Mouse (Mus musculus): Measurements from ENCODE around the gene Prc1.
A peak's percentile ranks its signal among the peaks of the same experiment; 100 is the strongest.
"Not testable (repeated sequence)": the region's sequence is repeated elsewhere in the genome, so short reads cannot be mapped to it uniquely, and the experiment has no call there.

The Prc1 gene

GRCm38 (mm10) chr7:80285725-80286124 is 8.5 kb upstream of the Prc1 start:
- no peak for DNase-seq (ENCODE audit: low spot score in 2 of 2)

GRCm38 (mm10) chr7:80287736-80288135 is 6.5 kb upstream of the Prc1 start:
- no peak for DNase-seq (ENCODE audit: low spot score in 2 of 2)

DNA sequence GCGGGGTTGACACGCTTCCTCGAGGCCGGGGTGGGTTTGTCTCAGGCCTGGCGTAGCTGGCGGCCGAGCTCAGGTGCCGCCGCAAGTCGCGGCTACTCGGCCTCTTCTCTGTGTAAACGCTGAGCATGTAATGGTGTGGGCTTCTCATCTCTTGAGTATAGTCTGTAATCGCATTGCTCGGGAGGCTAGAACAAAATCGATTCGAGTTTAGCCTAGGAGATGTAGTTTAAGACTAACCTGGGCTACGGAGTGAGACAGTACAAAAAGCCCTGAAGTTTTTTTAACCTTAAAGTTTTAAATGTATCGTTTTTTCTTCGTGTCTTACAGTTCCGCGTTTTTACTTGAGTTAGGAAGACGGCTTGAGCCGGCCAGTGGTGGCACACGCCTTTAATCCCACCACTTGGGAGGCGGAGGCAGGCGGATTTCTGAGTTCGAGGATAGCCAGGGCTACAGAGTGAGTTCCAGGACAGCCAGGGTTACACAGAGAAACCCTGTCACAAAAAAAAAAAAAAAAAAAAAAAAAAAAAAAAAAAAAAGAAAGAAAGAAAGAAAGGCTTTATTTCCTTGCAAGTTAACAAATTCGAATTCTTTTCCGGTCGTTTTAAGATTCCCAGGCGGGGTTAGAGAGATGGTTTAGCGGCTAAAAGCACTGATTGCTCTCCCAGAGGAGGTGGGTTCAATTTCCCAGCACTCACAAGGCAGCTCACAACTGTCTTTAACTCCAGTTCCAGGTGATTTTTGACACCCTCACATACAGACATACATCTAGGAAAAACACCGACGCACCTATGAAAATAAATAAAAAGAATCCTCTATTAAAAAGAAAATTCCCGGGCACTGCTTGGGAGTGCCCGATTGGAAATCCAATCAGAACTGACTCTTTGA is 756 bp downstream of the Prc1 start:
- no peak for DNase-seq (ENCODE audit: low spot score in 2 of 2)

- no peak for DNase-seq (ENCODE audit: low spot score in 2 of 2)
These were observed 2.2 kb downstream of the Prc1 start for GRCm38 (mm10) chr7:80296462-80296861.

GRCm38 (mm10) chr7:80297041-80297440 is 2.8 kb downstream of the Prc1 start:
- DNase-seq (ENCODE audit: low spot score in 2 of 2): no peak

DNA sequence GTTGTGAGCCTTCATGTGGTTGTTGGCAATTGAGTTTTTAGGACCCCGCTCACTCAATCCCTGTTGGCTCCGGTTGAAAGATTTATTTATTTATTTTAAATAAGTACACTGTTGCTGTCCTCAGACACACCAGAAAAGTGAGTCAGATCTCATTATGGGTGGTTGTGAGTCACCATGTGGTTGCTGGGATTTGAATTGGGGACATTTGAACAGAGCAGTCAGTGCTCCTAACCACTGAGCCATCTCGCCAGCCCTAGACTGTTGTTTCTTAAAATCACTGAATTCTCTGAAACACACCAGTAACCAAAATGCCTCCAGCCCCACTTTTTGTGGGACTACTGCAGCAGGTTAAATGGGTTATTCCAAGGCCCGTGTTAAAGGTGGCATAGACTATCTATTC is 4.5 kb downstream of the Prc1 start:
- DNase-seq (ENCODE audit: low spot score in 2 of 2): no peak

DNA sequence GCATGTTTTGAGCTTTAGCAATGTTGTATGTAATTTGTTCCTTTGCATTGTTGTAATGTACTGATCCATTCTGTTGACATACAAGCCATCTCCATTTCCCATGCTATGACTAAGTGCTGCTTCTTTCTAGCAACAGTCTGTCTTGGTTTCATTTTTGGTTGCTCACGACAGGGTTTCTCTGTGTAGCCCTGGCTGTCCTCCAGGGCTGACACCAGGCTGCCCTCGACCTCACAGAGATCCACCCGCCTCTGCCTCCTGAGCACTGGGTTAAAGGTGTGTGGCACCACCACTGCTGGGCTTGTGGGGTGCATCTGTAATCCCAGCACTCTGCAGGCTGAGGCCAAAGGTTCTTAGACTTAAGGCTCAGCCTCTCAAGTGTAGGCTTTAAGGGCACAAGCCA is 5.3 kb downstream of the Prc1 start:
- DNase-seq (ENCODE audit: low spot score in 2 of 2): no peak

DNA sequence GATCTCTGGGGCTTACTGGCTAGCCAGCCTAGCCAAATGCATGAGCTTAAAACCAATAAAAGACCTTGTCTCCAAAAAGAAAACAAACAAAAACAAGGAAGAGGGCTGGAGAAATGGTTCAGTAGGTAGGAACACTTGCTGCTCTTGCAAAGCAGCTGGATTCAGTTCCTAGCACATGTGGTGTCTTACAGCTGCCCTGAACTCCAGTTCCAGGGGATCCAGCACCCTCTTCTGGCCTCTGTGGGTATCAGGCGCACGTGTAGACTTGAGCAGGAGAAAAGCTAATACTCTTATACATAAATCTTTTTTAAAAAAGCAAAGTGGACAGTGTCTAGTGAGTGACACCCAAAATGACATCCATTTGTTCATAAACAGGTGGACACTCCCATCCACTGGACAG is 7.3 kb downstream of the Prc1 start:
- DNase-seq (ENCODE audit: low spot score in 2 of 2): no peak

DNA sequence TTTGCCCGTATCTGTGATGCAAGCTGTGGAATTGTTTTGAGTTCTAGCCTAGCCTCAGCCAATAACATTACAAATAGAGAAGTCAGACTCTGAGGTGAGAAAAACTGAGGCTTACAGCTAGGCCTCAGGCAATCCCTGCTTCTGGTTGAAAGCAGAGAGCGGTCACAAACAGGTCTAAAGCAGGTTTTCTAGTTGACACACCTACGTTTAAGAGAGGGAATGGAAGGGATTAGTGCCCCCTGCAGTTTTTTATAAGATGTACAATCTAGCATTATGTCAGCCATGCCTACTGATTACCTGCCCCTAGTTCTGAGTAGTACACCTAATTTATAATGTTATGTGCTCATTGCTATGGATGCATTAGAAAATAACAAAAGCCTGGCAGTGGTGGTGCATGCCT is 13.5 kb downstream of the Prc1 start:
- no peak for DNase-seq (ENCODE audit: low spot score in 2 of 2)

GRCm38 (mm10) chr7:80310771-80311170 is 16.5 kb downstream of the Prc1 start:
- no peak for DNase-seq (ENCODE audit: low spot score in 2 of 2)

GRCm38 (mm10) chr7:80315733-80316132 is 21.5 kb downstream of the Prc1 start:
- DNase-seq (ENCODE audit: low spot score in 2 of 2): no peak

- DNase-seq (ENCODE audit: low spot score in 2 of 2): no peak
These were observed 23.3 kb downstream of the Prc1 start for GRCm38 (mm10) chr7:80317439-80318115.

GRCm38 (mm10) chr7:80318670-80319069 is 24.4 kb downstream of the Prc1 start:
- no peak for DNase-seq (ENCODE audit: low spot score in 2 of 2)

DNA sequence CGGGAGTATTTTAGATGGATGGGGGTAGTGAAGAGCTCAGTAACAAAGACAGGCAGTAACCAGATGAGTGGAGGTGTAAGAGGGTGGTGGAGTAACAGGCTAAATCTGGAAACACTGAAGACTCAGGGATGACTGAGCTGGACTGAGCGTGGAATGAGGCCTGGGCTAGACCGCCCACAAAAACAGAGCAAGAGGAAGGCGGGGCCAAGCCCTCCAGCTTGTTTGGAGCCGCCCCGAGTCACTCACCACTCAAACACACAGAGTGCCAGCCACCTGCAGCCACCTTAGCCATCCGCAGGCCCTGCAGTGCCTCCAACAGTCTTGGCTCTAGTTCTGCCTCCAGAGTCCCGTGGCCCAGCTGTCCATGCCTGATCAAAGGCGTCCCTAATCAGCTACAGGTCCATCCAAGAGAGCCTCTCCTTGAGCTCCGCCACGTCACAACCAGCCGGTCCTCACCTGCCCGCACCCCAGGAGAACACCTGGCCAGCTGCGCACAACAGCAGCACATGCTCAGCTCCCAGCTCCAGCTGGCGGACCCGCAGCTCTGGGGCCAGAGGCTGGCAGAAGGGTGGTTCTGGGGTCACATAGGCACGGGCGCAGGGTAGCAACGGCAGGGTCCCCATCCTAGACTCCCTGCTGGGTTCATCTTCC is 25.7 kb downstream of the Prc1 start:
- no peak for DNase-seq (ENCODE audit: low spot score in 2 of 2)

DNA sequence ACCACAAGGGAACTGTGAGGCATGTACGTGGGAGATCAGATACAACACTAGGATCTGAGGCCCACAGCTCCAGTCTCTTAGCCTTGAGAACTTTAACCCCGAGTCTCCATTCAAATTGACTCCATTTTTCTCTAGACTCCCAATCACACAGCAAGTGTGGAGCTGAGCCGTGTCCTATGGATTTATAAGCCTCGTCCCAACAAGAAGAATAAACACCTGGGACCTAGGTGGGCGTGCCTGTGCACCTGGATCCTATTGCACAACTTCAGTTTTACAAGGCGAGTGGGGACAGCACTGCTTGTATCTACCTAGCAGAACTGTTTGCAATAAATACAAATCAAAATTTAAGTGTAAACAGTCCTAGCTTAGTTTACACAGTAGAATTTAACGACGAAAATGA is 29.1 kb downstream of the Prc1 start:
- DNase-seq (ENCODE audit: low spot score in 2 of 2): no peak

GRCm38 (mm10) chr7:80324043-80324815 is 30.0 kb downstream of the Prc1 start, which contains the start of gene Rccd1:
TSS of gene Rccd1 (minus strand) at chr7:80324454.
- peak; percentile 92 to 93 for DNase-seq (ENCODE audit: low spot score in 2 of 2)

GRCm38 (mm10) chr7:80324816-80325119 is 30.5 kb downstream of the Prc1 start:
- DNase-seq (ENCODE audit: low spot score in 2 of 2): not testable (repeated sequence)

- no peak for DNase-seq (ENCODE audit: low spot score in 2 of 2)
These were observed 31.1 kb downstream of the Prc1 start for GRCm38 (mm10) chr7:80325292-80325868.

- DNase-seq (ENCODE audit: low spot score in 2 of 2): no peak
These were observed 31.8 kb downstream of the Prc1 start for GRCm38 (mm10) chr7:80326076-80326475.

GRCm38 (mm10) chr7:80330278-80330677 is 36.0 kb downstream of the Prc1 start:
- DNase-seq (ENCODE audit: low spot score in 2 of 2): no peak

DNA sequence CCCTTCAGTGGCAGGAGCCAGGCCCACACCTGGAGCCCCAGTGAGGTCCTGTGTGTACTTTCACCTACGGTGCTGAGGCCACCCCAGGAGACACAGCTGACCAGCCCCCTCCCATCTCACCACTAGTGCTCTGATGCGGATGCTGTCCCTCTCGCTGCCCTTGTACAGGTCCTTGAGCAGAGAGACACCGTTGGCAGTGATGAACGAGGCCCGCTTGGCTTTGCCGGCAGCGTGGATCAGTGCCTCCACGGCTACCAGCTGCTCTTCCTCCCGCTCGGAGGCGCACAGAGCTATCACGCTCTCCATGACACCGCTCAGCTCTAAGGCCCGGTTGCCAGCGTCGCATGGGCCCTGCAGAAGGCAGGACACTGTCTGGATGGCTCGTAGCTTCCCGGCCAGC is 37.2 kb downstream of the Prc1 start:
- no peak for DNase-seq (ENCODE audit: low spot score in 2 of 2)

DNA sequence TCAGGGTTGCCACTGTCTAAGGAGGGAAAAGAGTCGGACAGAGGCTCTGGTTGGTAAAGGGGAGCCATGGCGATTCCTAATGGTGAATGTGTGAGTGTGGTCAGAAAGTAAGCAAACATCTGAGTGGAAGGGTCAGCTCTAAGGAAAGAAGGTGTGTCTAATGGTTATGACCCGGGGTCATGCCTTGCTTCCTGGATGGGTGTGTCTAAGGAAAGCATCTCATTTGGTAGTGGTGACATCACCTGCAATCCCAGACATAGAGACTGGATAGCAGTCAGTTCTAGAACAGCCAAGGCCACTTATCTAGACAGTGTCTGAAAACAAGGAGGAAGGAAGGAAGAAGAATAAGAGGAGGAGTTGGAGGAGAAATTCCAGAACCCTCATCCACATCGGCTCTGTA is 40.6 kb downstream of the Prc1 start:
- DNase-seq (ENCODE audit: low spot score in 2 of 2): no peak
